Mouse (Mus musculus) megakaryocyte, embryonic 14.5 days (primary cell): Measurements from ENCODE around the gene Chrna1.

ENCODE experiments used
- FLI1 ChIP-seq: IDR thresholded peaks from 2 replicates; pipeline ENCODE4 v1.6.1; 2012; ENCODE audit warnings: low read length, inconsistent platforms, mixed read lengths
- GATA1 ChIP-seq: IDR thresholded peaks from 3 replicates; pipeline ENCODE4 v1.6.1; 2012; ENCODE audit warnings: mixed read lengths, low read length, inconsistent platforms, borderline replicate concordance

- TF ChIP-seq GATA1 (no peak), FLI1 (no peak)
These were observed 39.5 kb downstream of the Chrna1 start for GRCm38 (mm10) chr2:73540450-73541162.
